Mouse (Mus musculus) thymus, postnatal 0 days (tissue): ENCODE data around the gene Gstz1. TPM values are rescaled to one million over a fixed set of nuclear protein-coding genes. Genes with fewer than 3 reads are reported as not detected.
"Not testable (repeated sequence)": the region's sequence is repeated elsewhere in the genome, so short reads cannot be mapped to it uniquely, and the experiment has no call there.

Experiments used
- DNase-seq: peaks from one replicate; pipeline ENCODE4 v3.0.0-alpha.2; 2015; ENCODE audit warnings: low spot score
- polyA plus RNA-seq: library from polyadenylated mRNA; unstranded; fragments of >200 nt; fragmentation: Nextera tagmentation; extraction: Ambion mirVana; gene quantifications from 2 replicates; pipeline ENCODE4 v1.2.1, GENCODE M21; 2015

Gene Gstz1
- polyA plus RNA-seq, 1 experiment from 2014 or later, result 19.8 TPM

DNA sequence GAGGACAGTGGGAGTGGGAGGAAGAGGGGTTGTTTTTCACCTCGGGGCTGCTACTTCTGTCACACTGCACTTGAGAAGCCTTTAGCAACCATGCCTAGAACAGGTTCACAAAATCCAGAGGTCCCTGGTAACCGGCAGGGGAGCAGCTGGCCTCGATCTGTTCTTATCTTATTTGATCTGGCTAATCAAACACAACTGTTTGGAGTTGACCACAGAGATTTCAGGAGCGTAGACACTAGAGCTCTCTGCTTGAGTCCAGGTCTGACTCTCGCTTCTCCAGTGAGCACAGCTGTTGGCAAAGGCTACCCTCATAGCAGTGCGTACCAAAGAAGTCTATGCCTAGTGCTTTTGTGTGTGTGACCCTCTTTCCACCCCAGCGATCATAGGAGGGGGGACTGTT lies 11.1 kb downstream of the Gstz1 start:
- no peak for DNase-seq

GRCm38 (mm10) chr12:87160310-87160709 lies 13.3 kb downstream of the Gstz1 start:
- no peak for DNase-seq

GRCm38 (mm10) chr12:87160815-87161214 lies 13.8 kb downstream of the Gstz1 start:
- DNase-seq, result no peak

DNA sequence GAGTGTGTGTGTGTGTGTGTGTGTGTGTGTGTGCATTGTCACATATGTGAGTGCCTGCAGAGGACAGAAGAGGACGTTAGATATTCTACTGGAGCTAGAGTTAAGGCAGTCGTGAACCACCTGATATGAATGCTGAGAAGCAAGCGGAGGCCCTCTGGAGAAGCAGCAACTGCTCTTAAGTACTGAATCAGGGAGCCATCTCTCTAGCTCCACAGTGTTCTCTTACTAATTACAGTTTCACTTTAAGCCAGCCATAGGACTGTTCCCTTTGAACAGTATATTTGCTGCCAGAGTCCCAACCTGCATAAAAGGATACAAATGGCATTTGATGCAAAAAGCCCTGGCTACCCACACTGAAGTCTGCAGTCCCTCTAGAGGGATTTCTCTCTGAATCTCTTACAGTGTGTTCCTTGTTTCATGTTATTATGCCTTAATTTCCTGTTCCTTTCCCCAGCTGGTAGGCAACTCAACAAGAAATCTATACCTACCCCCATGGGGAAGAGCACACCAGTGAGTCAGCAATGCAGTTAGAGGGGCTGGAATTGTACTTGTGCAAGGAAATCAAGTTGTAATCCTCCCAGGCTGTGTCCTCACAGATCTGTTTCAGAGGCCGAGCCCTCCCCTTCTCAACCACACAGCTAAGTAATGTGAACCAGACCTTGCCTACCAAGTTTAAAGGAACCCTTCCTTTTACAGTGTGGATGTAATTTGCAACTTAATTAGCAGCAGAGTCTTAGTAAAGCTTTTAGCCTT lies 28.4 kb downstream of the Gstz1 start:
- DNase-seq, result no peak

DNA sequence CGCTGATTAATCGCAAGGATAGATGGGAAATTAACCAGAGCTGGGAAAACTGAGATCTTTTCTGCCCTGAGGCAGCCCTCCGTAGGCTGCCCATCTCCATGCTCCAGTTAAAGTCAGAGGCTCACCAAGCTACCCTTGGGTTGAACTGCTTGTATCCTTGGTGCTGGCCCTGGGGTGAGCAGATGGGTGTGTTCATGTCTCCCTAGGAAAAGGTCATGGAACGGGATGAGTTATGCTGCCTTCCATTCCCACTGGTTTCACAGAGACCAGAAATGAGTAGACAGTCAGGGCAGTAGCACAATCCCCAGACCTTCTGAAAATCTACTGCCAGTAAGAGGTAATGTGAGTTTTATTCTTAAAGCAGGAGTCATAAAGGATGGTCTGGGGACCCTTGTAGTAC lies 30.7 kb downstream of the Gstz1 start:
- no peak for DNase-seq

GRCm38 (mm10) chr12:87193008-87193407 lies 46.0 kb downstream of the Gstz1 start:
- DNase-seq, result peak; percentile 26

DNA sequence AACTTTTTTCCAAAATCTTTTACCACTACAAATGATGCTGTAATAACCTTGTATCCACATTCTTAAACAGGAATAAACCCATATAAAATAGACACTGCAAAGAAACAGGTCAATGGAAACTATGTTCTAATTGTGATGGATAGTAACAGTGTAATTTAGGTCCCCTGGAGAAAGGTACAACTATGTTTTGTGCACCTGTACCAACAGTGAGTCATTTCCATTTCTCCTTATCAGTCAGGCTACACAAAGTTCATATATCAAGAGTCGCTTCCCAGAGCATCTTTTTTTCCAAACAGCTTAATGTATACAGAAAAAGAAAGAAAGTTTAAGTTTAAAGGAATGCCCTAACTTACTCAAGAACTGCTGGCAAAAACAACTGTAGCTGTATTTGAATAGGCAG lies 48.1 kb downstream of the Gstz1 start:
- no peak for DNase-seq

DNA sequence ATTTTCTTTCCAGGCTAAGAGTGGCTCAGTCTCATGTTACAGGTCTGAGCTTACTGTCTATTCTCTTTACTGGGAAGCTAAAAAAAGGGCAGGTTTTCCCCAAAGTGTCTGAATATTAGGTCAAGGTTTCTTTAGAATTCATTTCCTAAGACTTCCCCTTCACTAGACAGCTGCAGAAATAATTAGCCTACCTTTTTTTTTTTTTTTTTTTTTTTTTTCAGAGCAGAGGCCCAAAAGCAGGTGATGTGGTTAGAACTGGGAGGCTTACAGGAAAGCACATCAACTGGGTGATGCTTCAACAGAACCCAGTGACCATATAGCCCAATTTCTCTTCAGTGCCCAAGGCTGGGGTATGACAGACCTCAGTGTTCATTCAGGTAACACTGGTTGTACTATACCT lies 49.3 kb downstream of the Gstz1 start:
- no peak for DNase-seq

- DNase-seq, result no peak
Measured at GRCm38 (mm10) chr12:87198792-87199191, 51.8 kb downstream of the Gstz1 start.

DNA sequence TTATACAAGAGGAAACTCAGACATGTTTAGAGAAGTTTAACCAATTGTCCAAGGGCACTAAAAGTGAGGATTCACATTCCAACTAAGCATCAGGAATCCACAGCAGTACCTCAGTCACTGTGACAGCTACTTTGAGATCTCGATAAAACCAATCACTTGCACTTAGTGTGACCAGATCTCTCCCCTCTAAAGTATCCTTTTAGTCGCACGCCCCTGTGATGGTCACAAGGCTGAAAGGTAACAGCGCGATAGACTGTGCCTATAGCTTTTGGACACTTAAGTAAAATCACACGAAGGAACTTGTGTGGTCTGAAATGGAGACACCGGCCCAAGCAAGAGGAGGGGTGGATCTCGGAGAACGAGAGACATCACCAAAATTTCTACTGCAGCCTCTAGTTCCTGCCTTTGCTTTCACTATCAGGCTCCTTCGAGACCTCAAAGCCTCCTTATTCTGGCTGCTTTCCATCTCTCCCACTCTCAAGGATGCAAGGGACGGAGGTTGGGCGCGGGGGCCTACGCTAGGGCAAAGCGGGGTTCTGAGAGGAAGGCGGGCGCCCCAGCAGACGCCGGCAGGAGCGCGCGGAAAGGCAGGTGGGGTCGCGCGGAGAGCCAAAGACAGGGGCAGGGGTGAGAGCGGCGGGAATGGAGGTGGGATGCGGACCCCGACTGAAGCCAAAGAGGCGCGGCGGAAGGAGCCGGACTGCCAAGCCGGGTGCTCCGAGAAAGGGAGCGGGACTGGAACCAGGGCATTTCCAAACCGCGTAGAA lies 52.4 kb downstream of the Gstz1 start, which contains the start of gene Samd15:
TSS of gene Samd15 (plus strand) at position 518 of the 767 bp plus-strand sequence.
- peak; percentile 62 for DNase-seq

GRCm38 (mm10) chr12:87199973-87200586 lies 53.1 kb downstream of the Gstz1 start, which contains the start of gene Tmed8:
Gene Tmed8, minus strand, starts transcription at chr12:87200454.
- peak; percentile 86 for DNase-seq

GRCm38 (mm10) chr12:87201694-87202093 lies 54.7 kb downstream of the Gstz1 start:
- DNase-seq, result no peak

- not testable (repeated sequence) for DNase-seq
Measured at GRCm38 (mm10) chr12:87205789-87206188, 58.8 kb downstream of the Gstz1 start.

GRCm38 (mm10) chr12:87212844-87213606 lies 66.1 kb downstream of the Gstz1 start:
- no peak for DNase-seq

Other genes starting within 250 kb of the Gstz1 start
- 18.8 and 20.1 TPM in 2 replicates for gene Cipc, start 200.1 kb upstream of the Gstz1 start, polyA plus RNA-seq
- 0.05 TPM in 2 replicates for gene Zdhhc22, start 156.7 kb upstream of the Gstz1 start, polyA plus RNA-seq
- gene Tmem63c, start 125.8 kb upstream of the Gstz1 start, polyA plus RNA-seq, result 0.05 and 0.13 TPM in 2 replicates
- 0.18 and 0.35 TPM in 2 replicates for gene Ngb, start 44.6 kb upstream of the Gstz1 start, polyA plus RNA-seq
- gene Pomt2, start 803 bp downstream of the Gstz1 start, polyA plus RNA-seq, result 4.8 and 5.4 TPM in 2 replicates
- 1.2 and 1.6 TPM in 2 replicates for gene Samd15, start 52.6 kb downstream of the Gstz1 start, polyA plus RNA-seq
- 3.4 TPM in 2 replicates for gene Tmed8, start 53.3 kb downstream of the Gstz1 start, polyA plus RNA-seq
- gene Noxred1, start 91.6 kb downstream of the Gstz1 start, polyA plus RNA-seq, result 0.86 and 0.89 TPM in 2 replicates
- gene Vipas39, start 119.1 kb downstream of the Gstz1 start, polyA plus RNA-seq, result 30.5 and 33.2 TPM in 2 replicates
- 193 and 211 TPM in 2 replicates for gene Ahsa1, start 119.3 kb downstream of the Gstz1 start, polyA plus RNA-seq
- 0.06 and 0.07 TPM in 2 replicates for gene Ism2, start 152.5 kb downstream of the Gstz1 start, polyA plus RNA-seq
- gene Sptlc2, start 241.2 kb downstream of the Gstz1 start, polyA plus RNA-seq, result 76.9 and 83.3 TPM in 2 replicates